Mouse (Mus musculus): ENCODE data around the gene Ttc39b. TPM values are rescaled to one million over a fixed set of nuclear protein-coding genes. Genes with fewer than 3 reads are reported as not detected.
A peak's percentile ranks its signal among the peaks of the same experiment; 100 is the strongest.
"Not testable (repeated sequence)": the region's sequence is repeated elsewhere in the genome, so short reads cannot be mapped to it uniquely, and the experiment has no call there.

Gene Ttc39b
- polyA plus RNA-seq, 1 experiment from 2014 or later, result 6.2 TPM

DNA sequence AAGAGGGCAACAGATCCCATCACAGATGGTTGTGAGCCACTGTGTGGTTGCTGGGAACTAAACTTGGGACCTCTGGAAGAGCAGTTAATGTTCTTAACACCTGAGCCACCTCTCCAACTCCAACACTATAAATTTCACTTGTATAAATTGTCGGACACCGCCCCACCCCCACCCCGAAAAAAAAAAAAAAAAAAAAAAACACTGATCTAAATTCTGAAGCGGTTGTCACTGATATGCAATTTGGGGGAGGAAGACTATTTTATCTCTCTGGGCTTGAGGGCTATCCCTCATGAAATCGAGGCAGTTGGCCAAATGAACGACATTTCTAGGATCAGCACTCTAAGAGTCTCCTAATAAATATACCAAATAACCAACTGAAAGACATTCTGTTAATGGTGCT, 70.4 kb downstream of the Ttc39b start:
- H3K9ac ChIP-seq (ENCODE audit: low read depth, low read length), result no peak overlapping the region
- no peak overlapping the region for H3K27ac ChIP-seq (ENCODE audit: low read depth, low read length)
- H3K36me3 ChIP-seq (ENCODE audit: control insufficient read depth, insufficient read depth, low read length), result no peaks in the 10 kb centered on the region
- no peak overlapping the region for H3K4me2 ChIP-seq (ENCODE audit: low read length)
- ATAC-seq, result no peak
- 94% methylated on average over 6 of the region's 6 CpGs for WGBS
- H3K27me3 ChIP-seq (replicated peaks; ENCODE audit: control insufficient read depth, insufficient read depth, low read length), result no peaks in the 10 kb centered on the region
- no peak overlapping the region for H3K4me3 ChIP-seq (ENCODE audit: low read length)
- no peaks in the 10 kb centered on the region for H3K4me1 ChIP-seq (ENCODE audit: control insufficient read depth, insufficient read depth, low read depth, low read length)
- H3K9me3 ChIP-seq (ENCODE audit: control insufficient read depth, low read length), result no peaks in the 10 kb centered on the region

DNA sequence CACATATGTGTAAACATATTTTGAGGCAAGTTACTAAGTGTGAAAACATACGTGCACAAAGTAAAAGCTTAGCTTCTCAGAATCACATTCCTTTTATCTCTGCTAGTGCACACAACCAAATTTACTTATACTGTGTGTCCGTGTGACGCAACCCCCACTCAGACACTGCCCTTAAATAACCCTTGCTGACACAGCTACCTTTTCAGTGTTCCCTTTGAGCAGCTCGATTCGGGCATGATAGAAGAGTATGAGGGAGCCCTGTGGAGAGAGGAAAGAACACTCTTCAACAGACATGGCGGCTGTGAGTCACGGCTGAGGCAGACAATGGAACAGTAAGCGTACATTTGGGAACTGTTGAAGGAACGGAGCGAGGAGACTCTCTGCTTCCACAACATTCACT, 80.3 kb downstream of the Ttc39b start:
- H3K9me3 ChIP-seq (ENCODE audit: control insufficient read depth, low read length), result no peaks in the 10 kb centered on the region
- peaks cover 9% of the 10 kb centered on the region; the same call in 1 of the 2 replicates for H3K36me3 ChIP-seq (ENCODE audit: control insufficient read depth, insufficient read depth, low read length)
- H3K27me3 ChIP-seq (replicated peaks; ENCODE audit: control insufficient read depth, insufficient read depth, low read length), result no peaks in the 10 kb centered on the region
- no peak overlapping the region for H3K4me2 ChIP-seq (ENCODE audit: low read length)
- H3K4me3 ChIP-seq (ENCODE audit: low read length), result no peak overlapping the region
- H3K4me1 ChIP-seq (ENCODE audit: control insufficient read depth, insufficient read depth, low read depth, low read length), result no peaks in the 10 kb centered on the region
- H3K27ac ChIP-seq (ENCODE audit: low read depth, low read length), result no peak overlapping the region
- ATAC-seq, result no peak
- WGBS, result 87% methylated on average over 10 of the region's 10 CpGs
- no peak overlapping the region for H3K9ac ChIP-seq (ENCODE audit: low read depth, low read length)

DNA sequence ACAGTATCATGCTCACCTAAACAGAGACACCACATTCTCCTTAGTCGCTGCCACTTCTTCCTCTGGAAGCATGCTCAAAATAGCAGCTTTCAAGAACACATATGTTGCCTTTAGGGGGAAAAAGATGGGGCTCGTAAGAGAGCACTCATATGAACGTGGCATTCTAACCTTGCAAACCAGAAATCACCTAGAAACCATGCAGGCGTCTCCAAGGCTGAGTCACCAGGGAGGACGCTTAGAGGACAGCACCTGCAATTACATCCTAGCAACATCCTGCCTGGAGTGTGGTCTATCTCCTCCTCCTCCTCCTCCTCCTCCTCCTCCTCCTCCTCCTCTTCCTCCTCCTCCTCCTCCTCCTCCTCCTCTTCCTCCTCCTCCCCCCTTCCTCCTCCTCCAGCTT, 82.4 kb downstream of the Ttc39b start:
- H3K4me3 ChIP-seq (ENCODE audit: low read length), result no peak overlapping the region
- no peak overlapping the region for H3K4me2 ChIP-seq (ENCODE audit: low read length)
- H3K4me1 ChIP-seq (ENCODE audit: control insufficient read depth, insufficient read depth, low read depth, low read length), result no peaks in the 10 kb centered on the region
- ATAC-seq, result no peak
- H3K27ac ChIP-seq (ENCODE audit: low read depth, low read length), result no peak overlapping the region
- H3K9ac ChIP-seq (ENCODE audit: low read depth, low read length), result no peak overlapping the region
- 69% methylated on average over 5 of the region's 5 CpGs for WGBS
- no peaks in the 10 kb centered on the region for H3K9me3 ChIP-seq (ENCODE audit: control insufficient read depth, low read length)
- H3K27me3 ChIP-seq (replicated peaks; ENCODE audit: control insufficient read depth, insufficient read depth, low read length), result no peaks in the 10 kb centered on the region
- peaks cover 12% of the 10 kb centered on the region for H3K36me3 ChIP-seq (ENCODE audit: control insufficient read depth, insufficient read depth, low read length)

DNA sequence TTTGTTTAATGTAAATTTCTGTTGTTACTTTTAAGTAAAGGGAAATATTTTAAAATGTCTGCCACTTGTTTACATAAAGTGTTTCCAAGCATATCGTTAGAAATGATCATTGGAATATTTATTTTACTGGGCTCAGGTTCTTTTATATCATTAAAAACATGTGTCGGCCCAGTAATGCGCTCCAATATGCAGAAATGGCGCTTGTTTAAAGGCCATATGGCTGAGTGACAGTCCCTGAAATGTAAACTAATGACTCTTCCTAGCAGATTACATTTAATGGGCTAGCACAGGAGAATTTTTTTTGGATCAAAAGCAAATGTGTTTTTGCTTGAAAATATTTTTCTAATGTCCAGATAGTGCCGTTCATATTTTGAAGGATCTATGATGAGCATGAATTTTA, 86.4 kb downstream of the Ttc39b start:
- peaks cover 6% of the 10 kb centered on the region for H3K36me3 ChIP-seq (ENCODE audit: control insufficient read depth, insufficient read depth, low read length)
- H3K27me3 ChIP-seq (replicated peaks; ENCODE audit: control insufficient read depth, insufficient read depth, low read length), result no peaks in the 10 kb centered on the region
- no peaks in the 10 kb centered on the region for H3K9me3 ChIP-seq (ENCODE audit: control insufficient read depth, low read length)
- H3K4me2 ChIP-seq (ENCODE audit: low read length), result no peak overlapping the region
- no peak overlapping the region for H3K9ac ChIP-seq (ENCODE audit: low read depth, low read length)
- 68% methylated on average over 5 of the region's 5 CpGs for WGBS
- H3K27ac ChIP-seq (ENCODE audit: low read depth, low read length), result no peak overlapping the region
- no peak for ATAC-seq
- H3K4me3 ChIP-seq (ENCODE audit: low read length), result no peak overlapping the region
- H3K4me1 ChIP-seq (ENCODE audit: control insufficient read depth, insufficient read depth, low read depth, low read length), result no peaks in the 10 kb centered on the region

DNA sequence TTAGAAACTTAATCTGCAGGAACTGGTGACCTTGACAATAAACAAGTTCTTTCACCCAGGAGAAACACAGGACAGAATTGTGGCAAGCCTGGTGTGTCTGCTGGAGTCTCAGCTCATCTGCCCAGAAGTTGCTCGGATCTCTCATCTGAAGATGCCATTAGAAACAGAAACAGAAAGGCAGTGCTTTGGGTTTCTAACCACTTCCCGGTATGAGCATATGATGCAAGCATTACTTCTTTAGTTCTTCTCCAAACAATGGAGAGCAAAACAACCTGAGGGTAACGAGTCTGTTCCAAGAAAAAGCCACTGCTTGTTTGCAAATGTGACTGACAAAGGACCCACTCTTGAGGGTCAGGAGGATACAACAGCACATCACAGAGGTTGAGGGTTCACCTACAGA, 88.8 kb downstream of the Ttc39b start:
- H3K4me3 ChIP-seq (ENCODE audit: low read length); H3K4me1 ChIP-seq (ENCODE audit: control insufficient read depth, insufficient read depth, low read depth, low read length); H3K36me3 ChIP-seq (ENCODE audit: control insufficient read depth, insufficient read depth, low read length); H3K27me3 ChIP-seq (replicated peaks; ENCODE audit: control insufficient read depth, insufficient read depth, low read length); H3K9me3 ChIP-seq (ENCODE audit: control insufficient read depth, low read length); ATAC-seq; H3K27ac ChIP-seq (ENCODE audit: low read depth, low read length); H3K4me2 ChIP-seq (ENCODE audit: low read length); H3K9ac ChIP-seq (ENCODE audit: low read depth, low read length): not testable (repeated sequence)
- WGBS, result 70% methylated on average over 1 of the region's 3 CpGs

DNA sequence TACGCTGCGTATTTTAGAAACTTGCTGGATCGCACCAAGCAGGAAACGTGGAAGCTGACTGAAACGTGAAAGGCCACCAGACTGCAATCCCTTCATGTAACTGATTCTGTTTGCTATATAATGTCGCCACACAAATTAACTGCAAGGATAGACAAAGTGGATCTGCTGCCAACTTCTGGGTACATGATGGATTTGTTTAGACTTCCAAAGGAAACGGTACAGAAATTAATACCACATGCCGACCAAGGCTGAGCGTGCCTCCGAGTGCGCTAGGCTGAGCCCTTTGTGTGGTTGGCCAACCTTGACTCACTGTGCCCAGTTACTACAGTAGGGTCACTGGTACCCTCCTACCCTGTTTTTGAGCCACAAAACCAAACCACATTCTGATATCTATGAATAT, 89.3 kb downstream of the Ttc39b start:
- Histone ChIP-seq H3K27ac (ENCODE audit: low read depth, low read length) (no peak overlapping the region), H3K27me3 (replicated peaks; ENCODE audit: control insufficient read depth, insufficient read depth, low read length) (no peaks in the 10 kb centered on the region), H3K4me3 (ENCODE audit: low read length) (no peak overlapping the region), H3K9ac (ENCODE audit: low read depth, low read length) (no peak overlapping the region), H3K36me3 (ENCODE audit: control insufficient read depth, insufficient read depth, low read length) (peaks cover 6% of the 10 kb centered on the region), H3K4me2 (ENCODE audit: low read length) (no peak overlapping the region), H3K4me1 (ENCODE audit: control insufficient read depth, insufficient read depth, low read depth, low read length) (no peaks in the 10 kb centered on the region), H3K9me3 (ENCODE audit: control insufficient read depth, low read length) (no peaks in the 10 kb centered on the region)
- no peak for ATAC-seq
- WGBS, result 69% methylated on average over 11 of the region's 11 CpGs

DNA sequence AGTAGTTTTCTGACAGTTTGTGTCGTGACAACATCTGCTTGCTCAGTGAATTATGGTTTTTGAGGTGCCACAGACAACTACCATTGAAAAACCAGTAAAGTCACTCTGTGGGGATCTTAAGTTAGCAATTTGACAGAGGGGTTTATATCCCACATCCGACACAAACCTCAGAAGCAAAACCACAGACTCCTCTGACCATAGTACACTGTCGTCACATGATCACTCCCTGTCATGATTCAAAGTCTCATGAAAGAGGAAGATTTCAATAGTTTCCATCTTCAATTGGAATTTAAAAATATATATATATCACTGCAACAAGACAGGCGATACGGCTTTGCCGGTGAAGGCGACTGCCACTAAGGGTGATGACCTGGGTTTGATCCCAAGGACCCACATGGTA, 89.9 kb downstream of the Ttc39b start:
- no peaks in the 10 kb centered on the region for H3K27me3 ChIP-seq (replicated peaks; ENCODE audit: control insufficient read depth, insufficient read depth, low read length)
- H3K4me2 ChIP-seq (ENCODE audit: low read length), result no peak overlapping the region
- peaks cover 6% of the 10 kb centered on the region for H3K36me3 ChIP-seq (ENCODE audit: control insufficient read depth, insufficient read depth, low read length)
- H3K4me1 ChIP-seq (ENCODE audit: control insufficient read depth, insufficient read depth, low read depth, low read length), result no peaks in the 10 kb centered on the region
- no peak overlapping the region for H3K9ac ChIP-seq (ENCODE audit: low read depth, low read length)
- no peaks in the 10 kb centered on the region for H3K9me3 ChIP-seq (ENCODE audit: control insufficient read depth, low read length)
- no peak overlapping the region for H3K27ac ChIP-seq (ENCODE audit: low read depth, low read length)
- 90% methylated on average over 7 of the region's 7 CpGs for WGBS
- no peak for ATAC-seq
- no peak overlapping the region for H3K4me3 ChIP-seq (ENCODE audit: low read length)

DNA sequence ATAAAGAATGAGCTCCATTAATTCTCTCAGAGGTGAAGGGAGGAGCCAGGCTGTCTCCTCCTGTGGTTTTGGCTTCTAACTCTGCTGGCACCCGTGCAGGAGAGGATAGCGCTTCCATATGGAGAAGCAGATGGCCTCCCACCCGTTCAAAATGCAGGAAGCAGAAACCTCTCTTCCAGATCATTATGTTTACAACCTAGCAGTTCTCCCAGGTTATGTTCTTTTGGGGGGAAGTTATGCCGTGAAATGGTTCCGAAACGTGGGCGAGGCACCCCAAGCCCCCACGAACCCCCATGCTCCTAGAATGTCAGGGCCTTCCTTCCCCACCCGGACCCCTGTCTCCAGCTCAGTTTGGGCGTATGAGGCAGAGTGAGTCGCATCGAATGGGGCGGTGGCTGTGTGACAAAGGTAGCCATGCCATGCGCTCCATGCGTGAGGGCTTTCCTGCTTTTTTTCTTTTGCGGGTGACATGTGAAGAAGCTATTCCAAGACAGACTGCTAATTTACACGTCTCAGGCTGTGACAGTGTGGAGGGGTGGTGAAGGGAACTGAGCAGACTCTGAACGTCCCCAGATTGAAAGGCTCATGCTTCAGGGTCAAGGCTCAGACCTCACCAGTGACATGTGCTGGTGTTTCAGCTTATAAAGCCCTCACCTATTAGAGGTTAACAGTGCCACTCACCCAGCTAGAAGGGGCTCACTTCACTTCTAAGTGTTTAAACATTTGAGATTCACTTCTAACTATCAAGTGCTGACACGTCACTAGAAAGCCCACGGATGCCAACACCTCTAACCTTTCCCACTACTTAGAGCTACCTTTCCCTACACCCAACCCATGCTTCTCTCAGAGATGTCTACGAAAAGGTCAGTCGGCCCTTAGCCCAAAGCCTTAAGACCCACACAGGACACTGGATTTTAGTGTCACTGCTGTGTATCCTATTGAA, 90.6 kb downstream of the Ttc39b start:
- 68% methylated on average over 22 of the region's 22 CpGs for WGBS
- peaks cover 6% of the 10 kb centered on the region for H3K36me3 ChIP-seq (ENCODE audit: control insufficient read depth, insufficient read depth, low read length)
- no peak overlapping the region for H3K4me3 ChIP-seq (ENCODE audit: low read length)
- H3K9ac ChIP-seq (ENCODE audit: low read depth, low read length), result 0 out of 2 replicates have a peak overlapping the region, but pooled peaks have one; percentile 14
- peak overlapping the region; percentile 62 for H3K27ac ChIP-seq (ENCODE audit: low read depth, low read length)
- H3K9me3 ChIP-seq (ENCODE audit: control insufficient read depth, low read length), result no peaks in the 10 kb centered on the region
- no peaks in the 10 kb centered on the region for H3K27me3 ChIP-seq (replicated peaks; ENCODE audit: control insufficient read depth, insufficient read depth, low read length)
- H3K4me2 ChIP-seq (ENCODE audit: low read length), result no peak overlapping the region; the same call in 1 of the 2 replicates
- peak; percentile 83 for ATAC-seq
- H3K4me1 ChIP-seq (ENCODE audit: control insufficient read depth, insufficient read depth, low read depth, low read length), result no peaks in the 10 kb centered on the region

DNA sequence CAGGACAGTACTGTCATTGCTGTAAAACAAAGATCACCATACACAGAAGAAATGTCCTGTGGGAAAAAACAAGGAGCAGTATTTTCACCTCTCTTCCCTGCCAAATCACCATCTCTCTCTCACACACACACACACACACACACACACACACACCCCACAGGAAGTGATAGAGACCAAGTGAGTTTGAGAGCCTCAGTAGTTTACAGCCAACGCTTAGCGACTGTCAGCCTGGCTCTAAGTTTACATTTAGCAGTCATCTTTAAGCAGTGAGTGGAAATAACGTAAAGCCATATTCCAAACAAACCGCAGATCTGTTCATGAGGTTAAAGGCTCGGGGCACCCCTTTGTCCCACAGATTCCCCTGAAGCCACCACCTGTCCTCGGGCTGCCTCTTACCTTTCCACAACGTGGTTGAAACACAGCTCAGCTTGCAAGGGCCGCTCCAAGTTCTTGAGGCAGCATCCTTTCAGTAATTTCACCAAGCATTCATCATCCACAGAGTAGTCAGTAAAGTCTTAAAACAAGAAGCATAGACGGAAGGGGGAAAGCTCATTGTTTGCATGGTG, 91.7 kb downstream of the Ttc39b start:
- peak overlapping the region; percentile 19; the same call in 1 of the 2 replicates for H3K27ac ChIP-seq (ENCODE audit: low read depth, low read length)
- H3K9me3 ChIP-seq (ENCODE audit: control insufficient read depth, low read length), result no peaks in the 10 kb centered on the region
- no peaks in the 10 kb centered on the region for H3K27me3 ChIP-seq (replicated peaks; ENCODE audit: control insufficient read depth, insufficient read depth, low read length)
- no peak for ATAC-seq
- no peak overlapping the region for H3K9ac ChIP-seq (ENCODE audit: low read depth, low read length)
- peaks cover 6% of the 10 kb centered on the region for H3K36me3 ChIP-seq (ENCODE audit: control insufficient read depth, insufficient read depth, low read length)
- no peak overlapping the region for H3K4me3 ChIP-seq (ENCODE audit: low read length)
- no peaks in the 10 kb centered on the region for H3K4me1 ChIP-seq (ENCODE audit: control insufficient read depth, insufficient read depth, low read depth, low read length)
- no peak overlapping the region; the same call in 1 of the 2 replicates for H3K4me2 ChIP-seq (ENCODE audit: low read length)
- WGBS, result 77% methylated on average over 9 of the region's 9 CpGs
